Mouse (Mus musculus): ENCODE results near the gene Fra10ac1. TPM values are rescaled to one million over a fixed set of nuclear protein-coding genes. Genes with fewer than 3 reads are reported as not detected.

Fra10ac1 gene
- total RNA-seq (2021), result 10 to 100 TPM; 17.5 to 18.1 TPM
- long read RNA-seq, transcript Fra10ac1-201 (14 exons, 1,402 nt), result major isoform, 10 of 15 reads
- long read RNA-seq, partial matches to known transcripts, result 3 of 15 reads
- long read RNA-seq, other reads (novel, unspliced or antisense), result 2 of 15 reads

DNA sequence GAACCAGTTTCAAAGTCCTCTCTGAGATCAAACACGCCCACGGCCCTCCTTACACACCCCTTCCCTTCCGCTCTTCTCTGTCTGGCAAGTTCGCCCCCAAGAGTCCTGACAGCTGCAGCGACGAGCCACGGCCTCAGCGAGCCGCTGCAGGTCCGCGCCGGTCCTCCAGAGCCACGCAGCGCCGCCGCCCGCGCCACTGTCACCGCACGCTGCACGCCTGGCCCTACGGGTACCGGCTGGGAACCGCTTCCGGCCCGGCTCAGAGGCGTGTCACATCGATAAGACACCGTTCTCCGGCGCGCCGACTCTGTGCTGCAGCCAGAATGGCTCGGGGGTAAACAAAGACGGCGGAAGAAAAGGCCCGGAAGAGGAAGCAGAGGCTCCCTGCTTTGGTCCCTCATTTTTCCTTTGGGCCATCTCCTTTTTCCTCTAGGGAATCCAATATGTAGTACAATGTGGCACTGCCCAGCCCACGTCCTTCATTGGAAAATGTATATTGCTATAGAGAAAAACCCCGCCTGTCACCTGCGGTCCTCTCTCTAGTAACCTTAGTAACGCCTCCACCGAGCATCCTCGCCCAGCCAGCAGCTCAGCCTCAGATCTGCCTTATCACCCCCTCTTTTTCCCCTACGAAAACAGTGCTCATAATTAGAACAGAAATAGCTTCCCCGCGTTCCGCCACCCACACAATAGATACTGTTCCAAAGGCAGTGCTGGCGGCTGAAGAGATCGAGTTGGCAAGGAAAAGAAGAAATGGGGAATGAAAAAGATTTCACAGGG lies at the start of gene Fra10ac1:
TSS of gene Fra10ac1 (minus strand) at position 252 of the 780 bp plus-strand sequence.
- DNase-seq (ENCODE audit: low spot score in 2 of 2), result peak; percentile 95 to 96

DNA sequence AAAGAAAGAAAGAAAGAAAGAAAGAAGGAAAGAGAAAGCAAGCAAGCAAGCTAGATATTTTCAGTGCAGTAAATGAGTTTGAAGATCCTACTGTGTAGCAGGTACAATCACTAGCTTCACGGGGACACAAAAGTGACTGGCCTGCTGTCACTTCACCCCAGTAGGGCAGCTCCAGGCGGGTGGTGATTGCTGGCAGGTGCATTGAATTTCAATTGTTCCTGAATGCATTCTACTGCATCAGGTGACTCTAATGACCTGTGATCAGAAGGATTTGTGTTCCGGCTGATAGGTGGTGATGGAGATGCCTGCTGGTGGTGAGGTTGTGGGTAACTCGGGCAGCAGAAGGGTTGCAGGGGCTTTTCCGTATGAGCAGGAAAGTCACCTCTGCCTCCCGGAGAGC lies 47.1 kb upstream of the Fra10ac1 start:
- no peak for DNase-seq (ENCODE audit: low spot score in 2 of 2)

GRCm38 (mm10) chr19:38267469-38267868 lies 43.5 kb upstream of the Fra10ac1 start:
- DNase-seq (ENCODE audit: low spot score in 2 of 2), result no peak

DNA sequence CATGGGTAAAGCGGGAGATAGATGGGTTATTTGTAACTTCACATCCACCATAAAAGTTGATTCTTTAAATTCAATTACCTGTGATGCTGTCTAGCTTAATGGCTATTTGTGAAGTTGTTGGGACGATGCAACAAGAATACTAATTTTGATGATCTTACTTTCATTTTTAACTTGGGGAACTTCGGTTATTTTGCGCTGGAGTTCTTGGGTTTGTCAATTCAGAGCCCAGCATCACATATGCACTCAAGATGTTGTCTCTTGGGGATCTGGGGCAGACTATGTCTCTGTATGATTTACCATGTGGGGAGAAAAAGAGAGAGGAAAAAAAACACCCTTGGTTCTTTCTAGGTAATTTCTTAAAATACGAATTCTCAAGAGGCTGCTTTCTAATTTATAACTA lies 41.8 kb upstream of the Fra10ac1 start:
- no peak for DNase-seq (ENCODE audit: low spot score in 2 of 2)

DNA sequence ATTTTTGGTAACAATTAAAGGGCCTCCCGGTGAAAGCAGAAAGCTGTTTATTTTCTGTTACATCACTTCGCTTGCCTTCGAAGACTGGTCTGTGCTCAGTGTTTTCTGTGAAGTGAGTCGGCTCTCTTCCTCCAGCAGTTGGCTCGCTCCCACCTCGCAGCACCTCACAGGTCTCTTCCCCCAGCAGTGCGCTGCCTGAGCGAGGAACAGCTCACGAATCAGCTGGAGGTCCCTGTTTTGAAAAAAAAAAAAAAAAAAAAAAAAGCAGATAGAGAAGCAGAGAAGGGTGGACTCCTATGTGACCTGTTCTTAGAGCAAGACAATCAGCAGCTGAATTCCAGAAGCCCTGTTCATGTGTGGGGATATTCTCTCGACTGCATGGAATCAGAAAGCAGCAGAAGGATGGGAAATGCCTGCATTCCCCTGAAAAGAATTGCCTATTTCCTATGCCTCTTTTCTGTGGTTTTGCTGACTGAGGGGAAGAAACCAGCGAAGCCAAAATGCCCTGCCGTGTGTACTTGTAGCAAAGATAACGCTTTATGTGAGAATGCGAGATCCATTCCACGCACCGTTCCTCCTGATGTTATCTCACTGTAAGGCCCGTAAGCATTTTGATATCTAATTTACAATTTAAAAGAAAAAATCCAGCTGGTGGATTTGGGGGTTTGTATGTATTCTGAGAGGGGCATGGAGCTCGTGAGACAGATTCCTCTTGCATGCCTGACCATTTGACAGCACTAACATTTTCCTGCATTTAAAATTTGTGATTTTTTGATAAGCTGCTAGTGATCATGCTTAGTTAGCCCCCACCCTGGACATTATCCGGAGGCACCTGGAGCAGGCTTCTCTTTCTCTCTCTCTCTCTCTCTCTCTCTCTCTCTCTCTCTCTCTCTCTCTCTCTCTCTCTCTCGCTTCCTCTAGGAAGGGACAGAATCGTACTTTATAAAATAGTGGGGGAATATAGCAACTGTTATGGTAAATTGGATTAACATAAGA lies 40.8 kb upstream of the Fra10ac1 start, which contains the start of gene Lgi1:
TSS of gene Lgi1 (plus strand) at position 32 of the 996 bp plus-strand sequence.
- DNase-seq (ENCODE audit: low spot score in 2 of 2), result peak in 1 of 2 experiments; percentile 67

DNA sequence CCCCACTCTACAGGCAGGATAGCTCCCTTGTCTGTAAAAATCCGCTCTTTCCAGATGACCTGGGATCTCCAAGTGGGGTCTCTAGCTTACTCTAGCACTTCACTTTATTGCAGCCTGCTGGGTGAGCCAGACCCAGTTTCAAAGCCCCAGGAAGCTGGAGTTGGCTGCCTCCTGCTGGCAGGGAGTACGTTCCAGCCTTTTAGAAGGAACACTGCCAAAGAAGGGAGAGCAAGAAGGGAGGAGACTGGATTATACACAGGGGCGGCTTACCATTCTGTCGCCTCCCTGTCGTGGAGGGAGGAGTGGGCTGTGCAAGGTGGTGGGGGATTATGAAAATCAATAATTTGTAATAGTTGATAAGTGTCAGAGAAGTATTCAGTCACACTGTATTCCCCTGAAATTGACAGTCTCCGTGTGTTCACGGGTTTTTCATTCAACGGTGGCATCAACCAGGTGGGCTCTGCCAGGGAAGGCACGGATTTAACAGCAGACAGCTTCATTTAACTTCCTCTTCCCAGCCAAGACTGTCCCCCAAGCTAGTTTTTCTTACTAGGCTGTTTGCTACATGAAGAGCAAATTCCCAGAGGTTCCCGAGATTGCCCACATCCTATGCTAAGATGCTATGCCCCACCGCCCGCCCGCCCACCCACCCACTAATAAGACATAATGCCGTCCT lies 40.0 kb upstream of the Fra10ac1 start:
- peak; percentile 78 to 90 for DNase-seq (ENCODE audit: low spot score in 2 of 2)

- no peak for DNase-seq (ENCODE audit: low spot score in 2 of 2)
Observed at GRCm38 (mm10) chr19:38261351-38261750, 37.4 kb upstream of the Fra10ac1 start.

DNA sequence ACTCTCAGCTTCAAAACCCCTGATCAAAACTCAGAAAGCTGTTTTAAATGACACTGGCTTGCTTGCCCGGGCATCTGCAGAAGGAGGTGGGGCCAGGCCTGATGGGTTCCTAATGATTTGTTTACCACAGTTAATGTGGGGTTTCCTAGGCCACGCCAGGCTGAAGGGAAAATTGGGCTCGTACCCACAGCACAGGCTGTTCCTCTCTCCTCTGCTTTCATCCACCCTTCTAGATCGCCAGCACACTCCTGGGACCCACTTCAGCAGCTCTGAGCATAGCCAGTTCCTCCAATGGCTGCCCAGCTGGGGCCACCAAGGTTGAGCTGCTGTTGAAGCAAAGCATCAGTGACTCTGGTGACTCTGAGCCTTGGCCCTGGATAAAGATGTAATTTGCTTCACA lies 36.4 kb upstream of the Fra10ac1 start:
- DNase-seq (ENCODE audit: low spot score in 2 of 2), result no peak

- DNase-seq (ENCODE audit: low spot score in 2 of 2), result no peak
Observed at GRCm38 (mm10) chr19:38259436-38259835, 35.5 kb upstream of the Fra10ac1 start.

DNA sequence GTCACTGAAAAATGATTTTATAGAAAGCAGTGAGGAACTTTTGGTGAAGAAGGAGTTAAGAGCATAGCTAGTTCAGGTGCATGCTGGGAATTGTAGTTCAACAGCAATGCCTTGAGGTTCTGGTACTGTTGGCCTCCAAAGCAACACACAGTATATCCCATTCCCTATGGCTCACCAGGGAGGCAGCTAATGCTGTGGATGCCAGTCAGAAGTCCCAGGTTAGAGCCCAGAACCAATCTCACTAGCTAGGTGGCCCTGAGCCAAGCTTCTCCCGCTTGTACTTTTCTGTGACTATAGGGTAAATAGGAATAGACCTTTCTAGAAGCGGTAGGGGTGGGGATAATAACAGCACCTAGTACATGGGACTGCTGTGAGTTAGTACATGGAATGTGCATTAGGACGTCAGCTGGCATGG lies 34.7 kb upstream of the Fra10ac1 start:
- no peak for DNase-seq (ENCODE audit: low spot score in 2 of 2)

GRCm38 (mm10) chr19:38253796-38254195 lies 29.8 kb upstream of the Fra10ac1 start:
- DNase-seq (ENCODE audit: low spot score in 2 of 2), result no peak

DNA sequence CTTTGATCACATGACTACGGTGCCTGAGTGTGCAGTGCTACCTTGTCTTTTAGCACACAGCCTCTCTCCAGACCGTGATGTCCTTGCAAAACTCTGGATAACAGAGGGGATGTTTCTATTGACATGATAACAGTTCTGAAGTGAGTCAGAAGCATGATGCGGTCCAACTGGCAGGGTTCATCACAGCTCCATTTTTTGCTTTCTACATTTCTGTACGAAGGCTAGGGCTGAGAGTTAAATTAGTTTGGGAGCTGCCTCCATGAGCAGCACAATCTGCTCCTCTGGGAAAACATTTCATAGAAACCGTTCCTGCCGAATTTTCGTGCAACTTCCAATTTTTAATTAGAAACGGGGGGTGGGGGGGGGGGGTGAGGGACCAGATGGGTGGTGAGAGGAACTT lies 25.7 kb upstream of the Fra10ac1 start:
- DNase-seq (ENCODE audit: low spot score in 2 of 2), result peak in 1 of 2 experiments; percentile 75

DNA sequence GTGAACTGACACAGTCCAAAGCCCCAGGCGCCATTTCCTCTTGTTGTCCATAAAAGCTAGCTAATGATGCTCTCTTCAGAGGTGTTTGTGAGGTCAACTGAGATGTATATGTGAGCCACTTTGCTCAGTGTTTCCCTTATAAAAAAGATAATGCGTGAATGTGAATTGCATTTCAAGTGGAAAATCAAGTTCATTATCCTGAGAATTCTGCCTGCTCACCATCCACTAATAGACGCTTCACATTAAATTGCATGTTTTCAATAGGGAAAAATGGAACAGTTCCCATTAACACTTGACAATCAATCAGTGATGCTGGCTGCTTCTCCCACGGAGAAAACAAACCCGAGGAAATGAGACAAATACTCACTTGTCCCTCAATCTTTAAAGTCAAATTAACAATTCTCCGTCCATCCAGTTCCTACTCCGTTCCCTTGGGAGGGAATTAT lies 22.2 kb upstream of the Fra10ac1 start:
- DNase-seq (ENCODE audit: low spot score in 2 of 2), result no peak

DNA sequence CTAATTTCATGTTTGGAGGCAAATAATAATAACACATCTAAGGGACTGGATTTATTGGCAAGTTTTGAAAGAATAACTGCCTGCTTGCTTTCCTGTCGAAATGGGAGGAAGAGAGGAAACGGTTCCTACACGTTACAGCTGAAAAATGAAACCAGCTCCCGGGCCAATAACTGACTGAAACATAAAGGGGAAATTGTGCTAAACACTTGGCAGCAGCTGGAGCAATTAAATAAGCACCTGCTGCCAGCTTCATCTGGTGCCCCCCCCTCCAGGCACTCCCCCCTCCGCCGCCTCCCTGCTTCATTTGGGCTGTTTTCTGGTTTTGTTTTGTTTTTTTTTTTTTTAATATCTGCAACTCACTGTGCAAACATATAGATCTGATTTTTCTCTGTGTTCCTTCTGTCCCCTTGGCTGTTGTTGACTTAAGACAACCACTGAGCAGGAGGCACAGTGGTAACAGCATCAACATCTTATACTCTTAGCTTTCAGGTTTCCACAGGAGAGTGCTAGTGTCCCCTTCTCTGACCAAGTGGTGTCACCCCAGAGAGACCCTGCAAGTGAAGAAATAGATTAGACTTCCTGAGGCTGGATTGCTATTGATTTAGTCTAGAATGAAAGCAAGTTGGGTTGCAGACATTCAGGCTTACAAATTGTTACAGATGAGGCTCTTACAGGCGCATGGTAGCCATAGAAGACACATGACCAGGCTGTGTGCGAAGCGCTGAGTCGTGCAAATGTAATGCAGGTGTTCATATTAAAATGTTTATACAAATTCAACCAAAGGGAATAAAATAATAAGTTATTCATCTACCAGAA lies 21.6 kb upstream of the Fra10ac1 start:
- no peak for DNase-seq (ENCODE audit: low spot score in 2 of 2)

DNA sequence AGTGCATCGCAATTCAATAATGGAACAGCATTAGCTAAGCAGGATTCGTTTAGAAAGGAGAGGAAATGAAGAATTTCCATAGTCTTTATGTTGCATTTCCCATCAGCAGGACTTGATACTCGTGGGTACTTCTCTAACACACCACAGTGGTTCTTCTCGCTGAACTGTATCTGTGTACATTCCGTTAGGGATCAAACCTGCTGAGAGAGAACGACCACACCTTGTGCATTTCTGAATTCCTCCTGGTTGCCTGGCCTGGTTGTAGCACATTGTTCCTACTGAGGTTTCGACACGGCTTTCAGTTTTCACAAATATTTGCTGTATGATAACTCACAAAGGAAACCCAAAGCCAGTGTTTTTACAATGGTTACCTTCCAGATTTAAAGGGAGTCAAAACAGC lies 20.8 kb upstream of the Fra10ac1 start:
- no peak for DNase-seq (ENCODE audit: low spot score in 2 of 2)

GRCm38 (mm10) chr19:38242314-38242852 lies 18.4 kb upstream of the Fra10ac1 start:
- no peak for DNase-seq (ENCODE audit: low spot score in 2 of 2)

DNA sequence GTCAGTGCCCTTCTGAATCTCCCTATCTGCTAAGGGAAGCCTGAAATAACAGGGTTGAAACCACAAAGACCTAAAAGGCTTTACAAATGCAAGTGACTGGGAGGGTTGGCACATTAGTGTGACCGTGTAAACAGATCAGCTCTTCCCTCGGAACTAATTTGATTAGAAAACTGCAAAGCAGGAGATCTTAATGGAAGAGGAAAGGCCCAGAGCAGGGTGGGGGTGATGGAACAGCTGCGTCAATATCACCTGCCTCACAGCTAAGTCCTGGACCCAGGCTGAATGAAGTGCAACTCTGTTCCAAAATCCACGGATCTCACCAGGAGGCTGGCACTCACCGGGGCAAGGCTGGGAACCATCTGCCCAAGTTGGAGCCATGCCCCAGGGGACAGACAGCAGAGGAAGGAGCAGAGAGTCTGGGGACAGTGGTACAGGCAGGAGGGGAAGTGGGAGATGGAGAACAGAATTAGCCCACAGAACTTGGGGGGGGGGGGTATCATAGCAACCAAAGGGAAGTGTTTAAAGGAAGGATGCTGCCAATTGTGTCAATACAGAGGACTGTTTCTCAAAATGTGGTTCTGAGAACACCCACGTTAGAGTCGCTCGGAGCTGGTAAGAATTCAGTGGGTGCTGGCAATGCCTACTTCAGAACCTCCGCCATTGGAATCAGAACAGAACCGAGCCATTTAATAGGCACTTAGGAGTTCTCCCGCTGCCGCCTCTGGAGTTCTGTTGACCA lies 14.4 kb upstream of the Fra10ac1 start:
- DNase-seq (ENCODE audit: low spot score in 2 of 2), result peak; percentile 71 to 84

GRCm38 (mm10) chr19:38237834-38238212 lies 13.9 kb upstream of the Fra10ac1 start:
- no peak for DNase-seq (ENCODE audit: low spot score in 2 of 2)

DNA sequence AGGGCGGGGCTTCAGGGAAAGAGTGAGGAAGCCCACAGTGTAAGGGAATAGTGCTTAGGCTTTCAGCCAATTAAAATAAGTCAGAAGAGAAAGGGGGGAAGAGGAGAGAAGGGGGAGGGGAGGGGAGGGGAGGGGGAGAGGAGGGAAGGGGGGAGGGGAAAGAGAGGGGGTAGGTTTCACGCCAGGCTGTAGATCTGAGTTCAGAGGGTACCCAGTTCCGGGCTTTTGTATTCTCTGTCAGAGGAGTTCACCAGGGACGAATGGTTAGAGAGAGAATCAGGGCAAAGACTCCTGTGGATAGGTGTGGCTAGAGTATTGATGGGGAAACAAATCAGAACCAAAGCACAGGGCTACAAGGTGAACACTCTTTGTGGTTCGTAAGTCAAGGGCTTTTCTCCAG lies 12.6 kb upstream of the Fra10ac1 start:
- no peak for DNase-seq (ENCODE audit: low spot score in 2 of 2)

Data from layer of hippocampus, adult 18-20 months (tissue).